Mouse (Mus musculus) adrenal gland, postnatal 0 days (tissue): ENCODE measurements around the gene Cd300lf. TPM values are rescaled to one million over a fixed set of nuclear protein-coding genes. Genes with fewer than 3 reads are reported as not detected.

Source experiments
- polyA plus RNA-seq: library from polyadenylated mRNA; unstranded; fragments of >200 nt; fragmentation: Nextera tagmentation; extraction: Ambion mirVana; gene quantifications from 2 replicates; pipeline ENCODE4 v1.2.1, GENCODE M21; 2015

Gene Cd300lf
- 2.1 and 3.0 TPM in 2 replicates for polyA plus RNA-seq

GRCm38 (mm10) chr11:115133800-115134199, at the start of gene Cd300lf:
TSS of gene Cd300lf (minus strand) at chr11:115133992.

GRCm38 (mm10) chr11:115162832-115163480, 29.2 kb upstream of the Cd300lf start, which contains the start of gene Slc9a3r1:
TSS of gene Slc9a3r1 (plus strand) at chr11:115163341.

DNA sequence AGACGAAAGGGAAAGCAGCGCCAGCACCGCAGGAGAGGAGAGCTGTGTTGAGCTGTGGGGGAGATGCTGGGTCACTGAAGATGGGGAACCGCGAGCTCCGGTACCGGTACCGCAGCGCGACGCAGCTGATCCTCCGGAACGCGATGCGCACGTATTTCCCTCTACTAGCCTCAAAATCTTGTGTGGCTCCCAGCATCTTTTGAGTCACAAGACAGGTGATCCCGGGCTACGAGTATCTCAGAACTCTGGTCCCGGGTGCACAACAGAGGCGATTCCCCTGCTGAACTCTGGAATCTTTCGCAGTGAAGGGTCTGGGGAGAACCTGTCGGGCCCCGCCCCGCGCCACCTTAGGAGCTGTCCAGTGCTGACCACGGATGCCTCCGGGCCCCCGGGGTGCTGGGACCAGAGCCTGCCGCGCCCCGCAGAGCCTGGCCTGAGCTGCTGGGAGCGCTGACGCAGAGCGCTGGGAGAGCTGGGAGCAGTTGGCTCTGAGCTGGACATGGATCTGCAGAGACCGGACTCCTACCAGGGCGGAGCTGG, 42.4 kb downstream of the Cd300lf start, which contains the start of gene Rab37:
TSS of gene Rab37 (plus strand) at position 70 of the 540 bp plus-strand sequence.

Other genes with a start within 250 kb of the Cd300lf start
- gene Cd300a, start 244.0 kb downstream of the Cd300lf start, polyA plus RNA-seq, result 3.9 and 5.4 TPM in 2 replicates
- gene Cd300lb, start 199.6 kb downstream of the Cd300lf start, polyA plus RNA-seq, result 0.68 and 0.81 TPM in 2 replicates
- gene Cd300c, start 164.8 kb downstream of the Cd300lf start, polyA plus RNA-seq, result not detected in 2 replicates
- gene Cd300ld, start 144.1 kb downstream of the Cd300lf start, polyA plus RNA-seq, result 0.95 and 1.3 TPM in 2 replicates
- gene Cd300c2, start 132.1 kb downstream of the Cd300lf start, polyA plus RNA-seq, result 8.8 and 8.9 TPM in 2 replicates
- 0.93 TPM in 1 of 2 replicates, not detected in the other for gene Cd300ld2, start 117.8 kb downstream of the Cd300lf start, polyA plus RNA-seq
- gene Cd300ld4, start 107.0 kb downstream of the Cd300lf start, polyA plus RNA-seq, result 0.21 TPM in 1 of 2 replicates, not detected in the other
- 0.46 TPM in 1 of 2 replicates, not detected in the other for gene Cd300ld5, start 96.2 kb downstream of the Cd300lf start, polyA plus RNA-seq
- gene Cd300ld3, start 85.6 kb downstream of the Cd300lf start, polyA plus RNA-seq, result not detected in 2 replicates
- gene Cd300e, start 71.8 kb downstream of the Cd300lf start, polyA plus RNA-seq, result 0.22 TPM in 1 of 2 replicates, not detected in the other
- gene Rab37, start 42.6 kb downstream of the Cd300lf start, polyA plus RNA-seq, result 0.80 and 1.4 TPM in 2 replicates
- 38.7 and 39.4 TPM in 2 replicates for gene Slc9a3r1, start 29.3 kb upstream of the Cd300lf start, polyA plus RNA-seq
- 10.0 and 10.9 TPM in 2 replicates for gene Tmem104, start 53.5 kb upstream of the Cd300lf start, polyA plus RNA-seq
- gene Nat9, start 53.9 kb upstream of the Cd300lf start, polyA plus RNA-seq, result 20.1 and 32.7 TPM in 2 replicates
- 0.28 and 0.81 TPM in 2 replicates for gene Grin2c, start 133.3 kb upstream of the Cd300lf start, polyA plus RNA-seq
- 197 and 648 TPM in 2 replicates for gene Fdxr, start 143.1 kb upstream of the Cd300lf start, polyA plus RNA-seq
- 2.4 and 5.1 TPM in 2 replicates for gene Fads6, start 163.7 kb upstream of the Cd300lf start, polyA plus RNA-seq
- not detected in 2 replicates for gene Otop2, start 173.2 kb upstream of the Cd300lf start, polyA plus RNA-seq
- 0.25 and 0.33 TPM in 2 replicates for gene Ush1g, start 188.0 kb upstream of the Cd300lf start, polyA plus RNA-seq
- gene Otop3, start 200.7 kb upstream of the Cd300lf start, polyA plus RNA-seq, result 0.06 and 0.72 TPM in 2 replicates
- gene Hid1, start 233.8 kb upstream of the Cd300lf start, polyA plus RNA-seq, result 20.9 and 34.4 TPM in 2 replicates
- 14.3 and 16.0 TPM in 2 replicates for gene Cdr2l, start 247.9 kb upstream of the Cd300lf start, polyA plus RNA-seq